Mouse (Mus musculus): ENCODE measurements around the gene Aacs. TPM values are rescaled to one million over a fixed set of nuclear protein-coding genes. Genes with fewer than 3 reads are reported as not detected.
"Not testable (repeated sequence)": the region's sequence is repeated elsewhere in the genome, so short reads cannot be mapped to it uniquely, and the experiment has no call there.

Aacs gene
- polyA plus RNA-seq (2012; rRNA removed): 69.9 and 73.4 TPM in 2 replicates

DNA sequence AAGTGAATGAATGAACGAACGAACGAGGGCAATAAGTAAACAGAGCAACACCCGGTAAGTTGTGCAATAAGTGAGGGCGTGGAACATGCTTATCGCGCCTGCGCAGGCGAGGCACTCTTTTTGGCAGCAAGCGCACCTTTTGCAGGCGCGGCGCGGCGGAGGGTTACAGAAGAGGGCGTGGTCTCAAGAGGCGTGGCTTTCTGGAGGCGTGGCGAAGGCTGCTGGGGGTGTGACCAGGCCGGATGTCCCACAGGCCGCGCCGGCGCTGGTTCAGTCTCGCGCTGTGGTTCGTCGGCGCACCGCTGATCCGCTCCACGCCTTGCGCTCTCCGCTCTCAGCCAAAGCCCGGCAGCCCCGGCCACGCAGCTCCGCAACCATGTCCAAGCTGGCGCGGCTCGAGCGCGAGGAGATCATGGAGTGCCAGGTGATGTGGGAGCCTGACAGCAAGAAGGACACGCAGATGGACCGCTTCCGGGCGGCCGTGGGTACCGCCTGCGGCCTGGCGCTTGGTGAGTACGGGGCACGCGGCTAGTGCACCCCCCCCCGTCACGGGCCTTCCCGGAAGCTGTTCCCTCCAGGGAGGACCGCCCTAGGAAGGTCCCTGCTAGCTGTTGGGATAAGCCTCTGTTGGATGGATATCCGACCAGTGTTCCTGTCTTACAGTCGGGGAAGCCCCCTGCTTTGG lies at the start of gene Aacs:
Aacs (plus strand) TSS at position 214 of the 685 bp plus-strand sequence.
- peak; percentile 90 for TF ChIP-seq POLR2A (IDR thresholded peaks at IDR 0.05; ENCODE audit: borderline replicate concordance, extremely low read depth, insufficient read depth, insufficient read length, poor library complexity, severe bottlenecking)
- no peak for TF ChIP-seq CTCF (IDR thresholded peaks at IDR 0.05; ENCODE audit: borderline replicate concordance, extremely low read depth, insufficient read depth, insufficient read length)
- peak; percentile 99 for DNase-seq (ENCODE audit: low read depth)

DNA sequence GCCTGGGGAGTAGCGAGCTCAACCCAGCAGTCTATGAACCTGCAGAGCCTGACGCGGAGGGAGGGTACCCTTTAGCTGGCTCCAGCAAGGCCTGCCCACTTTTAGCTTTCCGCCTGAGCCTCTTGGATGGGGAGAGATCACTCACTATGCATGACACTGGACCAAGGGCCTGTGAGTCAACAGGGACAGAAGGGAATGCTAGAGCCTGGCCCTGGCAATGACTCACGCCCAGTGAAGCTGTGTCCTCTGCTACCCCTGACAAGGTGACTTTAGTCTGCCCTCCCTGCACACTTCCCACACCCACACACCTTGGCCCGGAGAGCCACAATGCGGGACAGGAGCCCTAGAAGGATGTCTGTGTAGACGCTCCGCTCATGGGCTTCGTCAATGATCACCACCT lies 49.3 kb upstream of the Aacs start:
- no peak for TF ChIP-seq CTCF (IDR thresholded peaks at IDR 0.05; ENCODE audit: borderline replicate concordance, extremely low read depth, insufficient read depth, insufficient read length)
- no peak for DNase-seq (ENCODE audit: low read depth)

DNA sequence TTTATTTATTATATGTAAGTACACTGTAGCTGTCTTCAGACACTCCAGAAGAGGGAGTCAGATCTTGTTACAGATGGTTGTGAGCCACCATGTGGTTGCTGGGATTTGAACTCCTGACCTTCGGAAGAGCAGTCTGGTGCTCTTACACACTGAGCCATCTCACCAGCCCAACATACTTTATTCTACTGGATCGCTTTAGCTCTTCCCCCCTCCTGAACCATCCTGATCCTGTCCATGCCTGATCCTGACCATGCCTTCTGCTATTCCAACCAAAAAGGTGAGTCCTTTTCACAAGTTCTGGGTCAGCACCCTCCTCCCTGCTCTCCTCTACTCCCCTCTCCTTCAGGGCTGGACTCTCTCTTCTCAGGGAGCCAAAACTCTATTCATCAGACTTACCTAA lies 43.3 kb upstream of the Aacs start:
- not testable (repeated sequence) for DNase-seq (ENCODE audit: low read depth)

DNA sequence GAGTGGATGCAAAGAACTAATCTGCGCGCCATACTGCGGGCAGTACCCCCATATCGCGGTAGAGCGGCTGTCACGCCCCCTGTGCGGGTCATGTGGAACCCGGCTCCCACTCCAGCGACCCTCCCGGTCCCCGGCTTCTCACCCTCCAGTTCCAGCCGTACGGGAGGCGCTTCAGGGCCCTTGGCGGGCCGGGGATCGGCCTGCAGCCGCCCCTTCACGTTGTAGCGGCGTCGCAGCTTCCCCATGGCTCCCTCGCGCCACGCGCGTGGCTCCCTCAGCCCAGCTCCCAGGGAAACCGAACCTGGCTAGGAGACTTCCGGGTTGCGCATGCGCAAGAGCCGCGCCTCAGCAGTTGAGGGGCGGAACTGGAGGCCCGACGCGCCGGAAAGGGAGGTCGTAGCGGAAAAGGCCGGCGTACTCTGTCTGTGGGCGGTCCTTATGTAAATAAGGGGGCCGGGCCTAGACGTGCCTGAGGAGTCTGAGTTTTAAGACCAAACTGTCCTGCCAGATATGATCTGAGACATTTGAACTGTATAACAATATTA lies 41.7 kb upstream of the Aacs start, which contains the start of gene Dhx37:
Dhx37 (minus strand) TSS at position 329 of the 545 bp plus-strand sequence.
- peak; percentile 98 for DNase-seq (ENCODE audit: low read depth)
- TF ChIP-seq CTCF (IDR thresholded peaks at IDR 0.05; ENCODE audit: borderline replicate concordance, extremely low read depth, insufficient read depth, insufficient read length): no peak
- TF ChIP-seq POLR2A (IDR thresholded peaks at IDR 0.05; ENCODE audit: borderline replicate concordance, extremely low read depth, insufficient read depth, insufficient read length, poor library complexity, severe bottlenecking): peak; percentile 84

DNA sequence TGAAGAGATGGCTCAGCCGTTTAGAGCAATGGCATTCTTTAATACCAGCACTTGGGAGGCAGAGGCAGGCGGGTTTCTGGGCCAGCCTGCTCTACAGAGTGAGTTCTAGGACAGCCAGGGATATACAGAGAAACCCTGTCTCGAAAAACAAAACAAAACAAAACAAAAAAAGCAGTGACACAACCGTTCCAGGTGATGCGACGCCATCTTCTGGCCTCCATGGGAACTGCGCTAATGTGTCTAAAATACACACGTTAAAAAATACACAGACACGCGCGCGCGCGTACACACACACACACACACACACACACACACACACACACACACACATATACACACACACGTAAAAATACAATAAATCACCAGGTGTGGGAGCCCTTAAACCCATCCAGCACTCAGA lies 41.3 kb upstream of the Aacs start:
- TF ChIP-seq CTCF (IDR thresholded peaks at IDR 0.05; ENCODE audit: borderline replicate concordance, extremely low read depth, insufficient read depth, insufficient read length): 0 out of 2 replicates have a peak, but pooled peaks have one; percentile 28
- DNase-seq (ENCODE audit: low read depth): not testable (repeated sequence)

- no peak for DNase-seq (ENCODE audit: low read depth)
- no peak for TF ChIP-seq CTCF (IDR thresholded peaks at IDR 0.05; ENCODE audit: borderline replicate concordance, extremely low read depth, insufficient read depth, insufficient read length)
- no peak for TF ChIP-seq POLR2A (IDR thresholded peaks at IDR 0.05; ENCODE audit: borderline replicate concordance, extremely low read depth, insufficient read depth, insufficient read length, poor library complexity, severe bottlenecking)
Observed at GRCm38 (mm10) chr5:125440583-125441233, 34.9 kb upstream of the Aacs start.

DNA sequence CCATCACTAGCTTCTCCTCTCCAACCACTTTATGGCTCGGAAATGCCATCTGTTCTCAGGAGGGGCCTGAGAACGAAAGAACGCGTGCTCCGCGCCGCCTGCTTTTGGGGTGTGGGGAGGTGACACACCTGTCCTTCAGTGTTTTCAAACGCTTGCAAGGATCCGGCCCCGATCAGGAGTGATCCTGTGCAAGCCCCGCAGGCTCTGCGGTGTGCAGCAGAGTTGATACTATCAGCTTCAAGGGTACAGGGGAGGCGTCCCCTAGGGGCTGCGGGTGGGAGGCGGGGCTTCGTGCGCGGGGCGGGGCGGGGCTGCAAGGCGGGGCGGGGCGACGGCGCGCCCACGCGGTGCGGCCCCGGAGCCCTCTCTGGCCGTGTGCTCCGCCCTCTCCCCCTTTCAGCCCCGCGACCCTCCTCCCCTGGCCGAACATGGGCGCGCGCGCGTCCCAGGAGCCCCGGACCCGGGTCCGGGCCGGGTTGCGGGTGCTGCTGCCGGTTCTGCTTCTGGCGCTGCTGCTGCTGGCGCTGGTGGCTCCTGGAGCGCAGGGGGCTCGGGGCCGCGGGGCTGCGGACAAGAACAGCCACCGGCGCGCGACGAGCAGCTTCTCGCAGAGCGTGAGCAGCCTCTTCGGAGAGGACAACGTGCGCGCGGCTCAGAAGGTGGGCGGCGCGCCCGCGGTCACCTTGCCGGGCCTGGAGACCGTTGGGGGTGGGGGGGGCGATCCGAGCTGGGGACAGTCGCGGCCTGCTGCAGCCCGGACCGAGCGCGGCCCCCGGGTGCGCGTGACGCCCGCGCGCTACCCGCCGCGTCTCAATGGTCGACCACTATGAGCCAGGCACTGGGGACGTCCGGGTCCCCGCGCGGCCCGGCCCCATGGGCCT lies 34.1 kb upstream of the Aacs start, which contains the start of gene Bri3bp:
Bri3bp (plus strand) TSS at position 335 of the 881 bp plus-strand sequence.
- DNase-seq (ENCODE audit: low read depth): peak; percentile 85
- peak; percentile 46 for TF ChIP-seq POLR2A (IDR thresholded peaks at IDR 0.05; ENCODE audit: borderline replicate concordance, extremely low read depth, insufficient read depth, insufficient read length, poor library complexity, severe bottlenecking)
- TF ChIP-seq CTCF (IDR thresholded peaks at IDR 0.05; ENCODE audit: borderline replicate concordance, extremely low read depth, insufficient read depth, insufficient read length): no peak

- DNase-seq (ENCODE audit: low read depth): no peak
- no peak for TF ChIP-seq POLR2A (IDR thresholded peaks at IDR 0.05; ENCODE audit: borderline replicate concordance, extremely low read depth, insufficient read depth, insufficient read length, poor library complexity, severe bottlenecking)
- no peak for TF ChIP-seq CTCF (IDR thresholded peaks at IDR 0.05; ENCODE audit: borderline replicate concordance, extremely low read depth, insufficient read depth, insufficient read length)
Observed at GRCm38 (mm10) chr5:125442136-125442995, 33.2 kb upstream of the Aacs start.

- peak; percentile 20; the same call in 1 of the 2 replicates for TF ChIP-seq CTCF (IDR thresholded peaks at IDR 0.05; ENCODE audit: borderline replicate concordance, extremely low read depth, insufficient read depth, insufficient read length)
- TF ChIP-seq POLR2A (IDR thresholded peaks at IDR 0.05; ENCODE audit: borderline replicate concordance, extremely low read depth, insufficient read depth, insufficient read length, poor library complexity, severe bottlenecking): no peak
- DNase-seq (ENCODE audit: low read depth): no peak
Observed at GRCm38 (mm10) chr5:125443335-125443734, 32.3 kb upstream of the Aacs start.

- no peak for TF ChIP-seq POLR2A (IDR thresholded peaks at IDR 0.05; ENCODE audit: borderline replicate concordance, extremely low read depth, insufficient read depth, insufficient read length, poor library complexity, severe bottlenecking)
- TF ChIP-seq CTCF (IDR thresholded peaks at IDR 0.05; ENCODE audit: borderline replicate concordance, extremely low read depth, insufficient read depth, insufficient read length): no peak
- no peak for DNase-seq (ENCODE audit: low read depth)
Observed at GRCm38 (mm10) chr5:125443915-125444314, 31.7 kb upstream of the Aacs start.
